Mouse (Mus musculus) embryonic facial prominence, embryonic 11.5 days (tissue): ENCODE measurements around the gene Dqx1. TPM values are rescaled to one million over a fixed set of nuclear protein-coding genes. Genes with fewer than 3 reads are reported as not detected.
A peak's percentile ranks its signal among the peaks of the same experiment; 100 is the strongest.

Source experiments
- ATAC-seq: fragments of 200-750 bp; cut with Nextera tagmentation; replicated peaks from 2 replicates; pipeline ENCODE4 v1.8.0; 2017; ENCODE audit warnings: low read depth; ENCODE audit not compliant: insufficient number of reproducible peaks, low FRiP score, low TSS enrichment
- DNase-seq: peaks from one replicate; pipeline ENCODE4 v3.0.0-alpha.2; 2015; ENCODE audit warnings: low spot score
- H3K27ac ChIP-seq: fragments of 300-500 bp; sonication (generic); replicated peaks from 2 replicates; pipeline ENCODE4 v1.5.1; 2014; ENCODE audit warnings: mild to moderate bottlenecking, low read depth, low read length, control low read depth
- H3K27me3 ChIP-seq: fragments of 300-500 bp; sonication (generic); 2 replicates; pipeline ENCODE4 v1.6.1; 2014; ENCODE audit warnings: mild to moderate bottlenecking, low read length, moderate library complexity, mixed read lengths; ENCODE audit not compliant: control insufficient read depth, insufficient read depth
- H3K36me3 ChIP-seq: fragments of 300-500 bp; sonication (generic); replicated peaks from 2 replicates; pipeline ENCODE4 v1.6.1; 2014; ENCODE audit warnings: low read depth, mild to moderate bottlenecking, low read length, moderate library complexity, mixed read lengths; ENCODE audit not compliant: control insufficient read depth, insufficient read depth
- H3K4me1 ChIP-seq: fragments of 300-500 bp; sonication (generic); 2 replicates; pipeline ENCODE4 v1.6.1; 2014; ENCODE audit warnings: low read length, mixed read lengths; ENCODE audit not compliant: control insufficient read depth, insufficient read depth
- H3K4me2 ChIP-seq: fragments of 300-500 bp; sonication (generic); 2 replicates; pipeline ENCODE4 v1.6.1; 2014; ENCODE audit warnings: low read depth, mild to moderate bottlenecking, control low read depth, low read length, moderate library complexity
- H3K4me3 ChIP-seq: fragments of 300-500 bp; sonication (generic); 2 replicates; pipeline ENCODE4 v1.5.1; 2014; ENCODE audit warnings: low read depth, low read length, control low read depth
- H3K9ac ChIP-seq: fragments of 300-500 bp; sonication (generic); replicated peaks from 2 replicates; pipeline ENCODE4 v1.6.1; 2014; ENCODE audit warnings: mild to moderate bottlenecking, control low read depth, low read length
- H3K9me3 ChIP-seq: fragments of 300-500 bp; sonication (generic); replicated peaks from 2 replicates; pipeline ENCODE4 v1.6.1; 2016; ENCODE audit warnings: mild to moderate bottlenecking, low read length, inconsistent platforms, mixed read lengths; ENCODE audit not compliant: control insufficient read depth
- WGBS: fragments of 180-500 bp; shearing (Covaris S2); extraction: QIAGEN DNeasy Blood & Tissue Kit; methylation state at CpG from one replicate; pipeline ENCODE4 v1.1.7; 2014; 5-methylcytosine and 5-hydroxymethylcytosine counted together
- polyA plus RNA-seq: library from polyadenylated mRNA; unstranded; fragments of >200 nt; fragmentation: Nextera tagmentation; extraction: Ambion mirVana; gene quantifications from 2 replicates; pipeline ENCODE4 v1.2.1, GENCODE M21; 2014

Dqx1 gene
- polyA plus RNA-seq, result 0.45 and 0.66 TPM in 2 replicates

GRCm38 (mm10) chr6:83057790-83058189 is at the start of gene Dqx1:
Gene Dqx1, plus strand, starts transcription at chr6:83057844.
- peaks cover 5% of the 10 kb centered on the region; the same call in 1 of the 2 replicates for H3K36me3 ChIP-seq
- peaks cover 8% of the 10 kb centered on the region; the same call in 1 of the 2 replicates for H3K27me3 ChIP-seq
- H3K27ac ChIP-seq, result no peak within 1 kb of the TSS
- H3K4me2 ChIP-seq, result no peak within 1 kb of the TSS
- DNase-seq, result peak; percentile 27
- no peak within 1 kb of the TSS for H3K9ac ChIP-seq
- no peak for ATAC-seq
- no peaks in the 10 kb centered on the region for H3K9me3 ChIP-seq
- H3K4me3 ChIP-seq, result no peak within 1 kb of the TSS
- no peaks in the 10 kb centered on the region; the same call in 1 of the 2 replicates for H3K4me1 ChIP-seq
- WGBS, result 54% methylated on average over 3 of the region's 3 CpGs

- ATAC-seq (no peak), DNase-seq (no peak)
- Histone ChIP-seq H3K4me2 (no peak overlapping the region), H3K4me1 (no peaks in the 10 kb centered on the region), H3K36me3 (no peaks in the 10 kb centered on the region), H3K27me3 (no peaks in the 10 kb centered on the region), H3K4me3 (no peak overlapping the region), H3K9ac (no peak overlapping the region), H3K9me3 (no peaks in the 10 kb centered on the region), H3K27ac (no peak overlapping the region)
- 61% methylated on average over 3 of the region's 3 CpGs for WGBS
Measured at GRCm38 (mm10) chr6:83008659-83009058, 49.0 kb upstream of the Dqx1 start.

- Histone ChIP-seq H3K36me3 (no peaks in the 10 kb centered on the region), H3K9me3 (no peaks in the 10 kb centered on the region), H3K4me3 (no peak overlapping the region), H3K4me2 (no peak overlapping the region), H3K9ac (no peak overlapping the region), H3K27ac (no peak overlapping the region), H3K4me1 (no peaks in the 10 kb centered on the region), H3K27me3 (no peaks in the 10 kb centered on the region)
- 69% methylated on average over 7 of the region's 7 CpGs for WGBS
- DNase-seq, result no peak
- ATAC-seq, result no peak
Measured at GRCm38 (mm10) chr6:83010010-83010409, 47.6 kb upstream of the Dqx1 start.

- no peak overlapping the region for H3K9ac ChIP-seq
- no peak overlapping the region for H3K4me3 ChIP-seq
- no peak overlapping the region for H3K27ac ChIP-seq
- DNase-seq (no peak), ATAC-seq (no peak)
- no peaks in the 10 kb centered on the region for H3K36me3 ChIP-seq
- H3K4me1 ChIP-seq, result no peaks in the 10 kb centered on the region
- H3K4me2 ChIP-seq, result no peak overlapping the region
- WGBS, result 88% methylated on average over 7 of the region's 7 CpGs
- no peaks in the 10 kb centered on the region for H3K9me3 ChIP-seq
- no peaks in the 10 kb centered on the region for H3K27me3 ChIP-seq
Measured at GRCm38 (mm10) chr6:83011255-83011654, 46.4 kb upstream of the Dqx1 start.

GRCm38 (mm10) chr6:83011756-83012155 is 45.9 kb upstream of the Dqx1 start:
- no peak for ATAC-seq
- Histone ChIP-seq H3K36me3 (no peaks in the 10 kb centered on the region), H3K4me1 (no peaks in the 10 kb centered on the region), H3K27ac (no peak overlapping the region), H3K27me3 (no peaks in the 10 kb centered on the region), H3K4me3 (no peak overlapping the region), H3K9ac (no peak overlapping the region), H3K9me3 (no peaks in the 10 kb centered on the region), H3K4me2 (no peak overlapping the region)
- WGBS, result 74% methylated on average over 6 of the region's 6 CpGs
- no peak for DNase-seq

DNA sequence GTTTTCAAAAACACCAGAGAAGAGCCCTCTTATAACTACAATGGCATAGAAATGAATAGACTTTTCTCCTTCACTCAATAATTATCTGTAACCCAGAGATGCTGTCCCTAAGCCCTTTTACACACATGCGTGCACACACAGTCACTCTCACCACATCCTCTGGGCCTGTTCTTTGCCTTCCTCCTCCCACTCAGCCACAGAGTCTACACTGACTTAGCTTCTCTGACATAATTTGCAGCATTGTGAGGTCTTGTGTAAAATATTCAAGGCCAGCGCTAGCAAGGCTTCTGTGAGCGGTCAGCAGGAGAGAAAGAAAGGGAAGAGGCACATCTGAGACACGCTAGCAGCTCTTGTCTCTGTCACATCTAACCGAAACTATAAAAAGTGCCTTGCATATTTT is 44.2 kb upstream of the Dqx1 start:
- Histone ChIP-seq H3K36me3 (no peaks in the 10 kb centered on the region), H3K27ac (no peak overlapping the region), H3K27me3 (no peaks in the 10 kb centered on the region), H3K4me1 (no peaks in the 10 kb centered on the region), H3K4me2 (no peak overlapping the region), H3K4me3 (no peak overlapping the region), H3K9me3 (no peaks in the 10 kb centered on the region), H3K9ac (no peak overlapping the region)
- DNase-seq (no peak), ATAC-seq (no peak)
- 79% methylated on average over 5 of the region's 5 CpGs for WGBS

- no peak overlapping the region for H3K4me3 ChIP-seq
- WGBS, result 70% methylated on average over 12 of the region's 12 CpGs
- H3K9me3 ChIP-seq, result no peaks in the 10 kb centered on the region
- H3K9ac ChIP-seq, result no peak overlapping the region
- DNase-seq (no peak), ATAC-seq (no peak)
- H3K27ac ChIP-seq, result no peak overlapping the region
- H3K4me2 ChIP-seq, result no peak overlapping the region
- no peaks in the 10 kb centered on the region for H3K4me1 ChIP-seq
- no peaks in the 10 kb centered on the region for H3K27me3 ChIP-seq
- no peaks in the 10 kb centered on the region for H3K36me3 ChIP-seq
Measured at GRCm38 (mm10) chr6:83014482-83015466, 42.9 kb upstream of the Dqx1 start.

GRCm38 (mm10) chr6:83015749-83016148 is 41.9 kb upstream of the Dqx1 start:
- 81% methylated on average over 2 of the region's 2 CpGs for WGBS
- Histone ChIP-seq H3K27ac (no peak overlapping the region), H3K4me3 (no peak overlapping the region), H3K4me2 (no peak overlapping the region), H3K27me3 (no peaks in the 10 kb centered on the region), H3K36me3 (no peaks in the 10 kb centered on the region), H3K9ac (no peak overlapping the region), H3K9me3 (no peaks in the 10 kb centered on the region), H3K4me1 (no peaks in the 10 kb centered on the region)
- no peak for ATAC-seq
- no peak for DNase-seq
